Comparison of ENCODE assay signal across 7 mouse cellular contexts in genomic region chr5:67802174-67803030, GRCm38 (mm10). TPM values are rescaled to one million over a fixed set of nuclear protein-coding genes. Genes with fewer than 3 reads are reported as not detected.
DNase-seq lines count a peak whose midpoint lies in the region; ATAC-seq lines count a peak whose summit lies in the region.

No protein-coding gene starts in this region.

- no peak overlapping the region for H3K27ac ChIP-seq in liver, embryonic 15.5 days (replicated peaks)
- no peak overlapping the region for H3K27ac ChIP-seq in liver, embryonic 12.5 days
- H3K27ac ChIP-seq in kidney, embryonic 16.5 days (ENCODE audit: low read length) = no peak overlapping the region

- no peak overlapping the region for H3K4me2 ChIP-seq in liver, embryonic 15.5 days
- H3K4me2 ChIP-seq in liver, embryonic 12.5 days = no peak overlapping the region
- H3K4me2 ChIP-seq in kidney, embryonic 16.5 days (replicated peaks; ENCODE audit: low read depth, low read length) = no peak overlapping the region

- WGBS in liver, embryonic 15.5 days (ENCODE audit: insufficient replicate concordance) = 71% methylated on average over 17 of the region's 17 CpGs
- 85% methylated on average over 17 of the region's 17 CpGs for WGBS in liver, embryonic 12.5 days (ENCODE audit: insufficient replicate concordance)
- 86% methylated on average over 17 of the region's 17 CpGs for WGBS in kidney, embryonic 16.5 days

- DNase-seq in cerebellum, adult 11 months = peak; percentile 50
- peak; percentile 62 to 80 for DNase-seq in right cerebral cortex, postnatal 10 days (ENCODE audit: low spot score in 2 of 2)
- DNase-seq in ovary, postnatal 10 days (ENCODE audit: low spot score) = no peak

- H3K4me3 ChIP-seq in liver, embryonic 15.5 days (replicated peaks) = no peak overlapping the region
- no peak overlapping the region for H3K4me3 ChIP-seq in liver, embryonic 12.5 days
- H3K4me3 ChIP-seq in kidney, embryonic 16.5 days (ENCODE audit: low read length) = no peak overlapping the region

- no peaks in the 10 kb centered on the region for H3K9me3 ChIP-seq in liver, embryonic 15.5 days (replicated peaks)
- no peaks in the 10 kb centered on the region for H3K9me3 ChIP-seq in liver, embryonic 12.5 days (replicated peaks)
- H3K9me3 ChIP-seq in kidney, embryonic 16.5 days (ENCODE audit: low read length) = no peaks in the 10 kb centered on the region

- peaks cover 18% of the 10 kb centered on the region; the same call in 1 of the 2 replicates for H3K4me1 ChIP-seq in liver, embryonic 15.5 days (replicated peaks)
- peaks cover 10% of the 10 kb centered on the region; the same call in 1 of the 2 replicates for H3K4me1 ChIP-seq in liver, embryonic 12.5 days
- peaks cover 12% of the 10 kb centered on the region; the same call in 1 of the 2 replicates for H3K4me1 ChIP-seq in kidney, embryonic 16.5 days (ENCODE audit: insufficient read depth, low read length)

- H3K27me3 ChIP-seq in liver, embryonic 15.5 days = no peaks in the 10 kb centered on the region
- H3K27me3 ChIP-seq in liver, embryonic 12.5 days (replicated peaks) = no peaks in the 10 kb centered on the region
- no peaks in the 10 kb centered on the region for H3K27me3 ChIP-seq in kidney, embryonic 16.5 days (ENCODE audit: insufficient read depth, low read length)

- ATAC-seq in liver, embryonic 15.5 days (ENCODE audit: insufficient read depth) = 0 out of 2 replicates have a peak, but pooled peaks have one; percentile 18
- ATAC-seq in liver, embryonic 12.5 days = no peak
- ATAC-seq in inflammation-experienced regulatory T-cells, adult 6 months = peak; percentile 71
- ATAC-seq in kidney, embryonic 16.5 days (ENCODE audit: low FRiP score, low TSS enrichment) = no peak

- H3K36me3 ChIP-seq in liver, embryonic 15.5 days (replicated peaks) = peaks cover 92% of the 10 kb centered on the region
- H3K36me3 ChIP-seq in liver, embryonic 12.5 days = peaks cover 96% of the 10 kb centered on the region
- H3K36me3 ChIP-seq in kidney, embryonic 16.5 days (ENCODE audit: insufficient read depth, low read length) = no peaks in the 10 kb centered on the region

- H3K9ac ChIP-seq in liver, embryonic 15.5 days = no peak overlapping the region
- no peak overlapping the region for H3K9ac ChIP-seq in liver, embryonic 12.5 days
- no peak overlapping the region for H3K9ac ChIP-seq in kidney, embryonic 16.5 days (replicated peaks; ENCODE audit: low read length)

RNA-seq across cellular contexts. Expression of gene Atp8a1, which starts 44.8 kb away (rescaled TPM):
- polyA plus RNA-seq in liver, embryonic 15.5 days (2015; fragmentation: Nextera tagmentation; extraction: Ambion mirVana) = 38.8 and 40.5 TPM in 2 replicates
- polyA plus RNA-seq in liver, embryonic 12.5 days (2016; fragmentation: Nextera tagmentation; extraction: Ambion mirVana) = 61.2 and 64.2 TPM in 2 replicates
- 10 to 100 TPM in 2 of 3 experiments, 1 to 10 TPM in 1; 5.0 to 12.7 (median 12.0) TPM for polyA plus RNA-seq in inflammation-experienced regulatory T-cells, adult 6 months (2017; shearing (Covaris generic))
- 10.7 and 12.1 TPM in 2 replicates for polyA plus RNA-seq in kidney, embryonic 16.5 days (2015; fragmentation: Nextera tagmentation; extraction: Ambion mirVana)

Comparison
In these comparisons a context has a peak if more than half of its experiments do, and no peak if none do; other contexts are left out.
1. ATAC-seq: peak in liver, embryonic 15.5 days (single experiment) and inflammation-experienced regulatory T-cells, adult 6 months (single experiment); none in liver, embryonic 12.5 days (single experiment) and kidney, embryonic 16.5 days (single experiment).